In genomic region chr1:155091374-155091841, GRCm38 (mm10) we compare ENCODE assay signal across 8 mouse cellular contexts. TPM values are rescaled to one million over a fixed set of nuclear protein-coding genes. Genes with fewer than 3 reads are reported as not detected.
DNase-seq lines count a peak whose midpoint lies in the region; ATAC-seq lines count a peak whose summit lies in the region.

No protein-coding gene starts in this region.

- H3K36me3 ChIP-seq in forebrain, embryonic 12.5 days (replicated peaks), result 0 out of 2 replicates have a peak, but pooled peaks cover 3% of the 10 kb centered on the region
- H3K36me3 ChIP-seq in forebrain, embryonic 16.5 days (ENCODE audit: control insufficient read depth, insufficient read depth), result no peaks in the 10 kb centered on the region
- no peaks in the 10 kb centered on the region for H3K36me3 ChIP-seq in lung, embryonic 15.5 days
- H3K36me3 ChIP-seq in neural tube, embryonic 15.5 days, result no peaks in the 10 kb centered on the region

- DNase-seq in lung, adult 18-20 months, result no peak
- no peak for DNase-seq in yolk sac, embryonic 10.5 days (ENCODE audit: low spot score)
- DNase-seq in cerebellum, adult 11-12 months, result no peak

- no peak for ATAC-seq in forebrain, embryonic 12.5 days (ENCODE audit: low FRiP score)
- no peak for ATAC-seq in forebrain, embryonic 16.5 days
- ATAC-seq in lung, embryonic 15.5 days (ENCODE audit: borderline replicate concordance, extremely low read depth, low FRiP score, low TSS enrichment), result no peak
- ATAC-seq in hematopoietic stem cell, adult 5-6 weeks (replicated peaks in 1 of 2; ENCODE audit: insufficient read depth in 1 of 2, low FRiP score in 2 of 2, low TSS enrichment in 1 of 2, low read depth in 1 of 2, poor library complexity in 2 of 2, severe bottlenecking in 2 of 2), result peak; percentile 43 to 73; a peak in 3 of 4 replicates
- no peak for ATAC-seq in neural tube, embryonic 15.5 days (ENCODE audit: low FRiP score)

- no peak overlapping the region for H3K4me2 ChIP-seq in forebrain, embryonic 12.5 days
- no peak overlapping the region for H3K4me2 ChIP-seq in forebrain, embryonic 16.5 days (ENCODE audit: low read length)
- H3K4me2 ChIP-seq in lung, embryonic 15.5 days, result no peak overlapping the region
- H3K4me2 ChIP-seq in neural tube, embryonic 15.5 days, result no peak overlapping the region

- WGBS in forebrain, embryonic 12.5 days, result 82% methylated on average over 7 of the region's 7 CpGs
- 71% methylated on average over 7 of the region's 7 CpGs for WGBS in forebrain, embryonic 16.5 days
- WGBS in lung, embryonic 15.5 days, result 56% methylated on average over 7 of the region's 7 CpGs
- WGBS in neural tube, embryonic 15.5 days, result 62% methylated on average over 7 of the region's 7 CpGs

- no peak overlapping the region for H3K4me3 ChIP-seq in forebrain, embryonic 12.5 days (replicated peaks)
- H3K4me3 ChIP-seq in forebrain, embryonic 16.5 days (replicated peaks; ENCODE audit: low read length), result no peak overlapping the region
- no peak overlapping the region for H3K4me3 ChIP-seq in lung, embryonic 15.5 days
- H3K4me3 ChIP-seq in neural tube, embryonic 15.5 days (replicated peaks), result no peak overlapping the region

- no peak overlapping the region for H3K9ac ChIP-seq in forebrain, embryonic 12.5 days
- no peak overlapping the region for H3K9ac ChIP-seq in forebrain, embryonic 16.5 days (replicated peaks; ENCODE audit: low read depth, low read length)
- no peak overlapping the region for H3K9ac ChIP-seq in lung, embryonic 15.5 days
- H3K9ac ChIP-seq in neural tube, embryonic 15.5 days (replicated peaks), result no peak overlapping the region

- H3K27ac ChIP-seq in forebrain, embryonic 12.5 days, result peak overlapping the region; percentile 81
- no peak overlapping the region for H3K27ac ChIP-seq in forebrain, embryonic 16.5 days (ENCODE audit: low read length)
- H3K27ac ChIP-seq in lung, embryonic 15.5 days, result peak overlapping the region; percentile 93
- peak overlapping the region; percentile 71 for H3K27ac ChIP-seq in neural tube, embryonic 15.5 days (replicated peaks)

- H3K27me3 ChIP-seq in forebrain, embryonic 12.5 days, result no peaks in the 10 kb centered on the region
- no peaks in the 10 kb centered on the region for H3K27me3 ChIP-seq in forebrain, embryonic 16.5 days (replicated peaks; ENCODE audit: control insufficient read depth, insufficient read depth, low read length)
- no peaks in the 10 kb centered on the region for H3K27me3 ChIP-seq in lung, embryonic 15.5 days
- H3K27me3 ChIP-seq in neural tube, embryonic 15.5 days (replicated peaks), result no peaks in the 10 kb centered on the region

- H3K9me3 ChIP-seq in forebrain, embryonic 12.5 days, result no peaks in the 10 kb centered on the region
- H3K9me3 ChIP-seq in forebrain, embryonic 16.5 days (ENCODE audit: control insufficient read depth, low read length), result no peaks in the 10 kb centered on the region
- no peaks in the 10 kb centered on the region for H3K9me3 ChIP-seq in lung, embryonic 15.5 days
- no peaks in the 10 kb centered on the region for H3K9me3 ChIP-seq in neural tube, embryonic 15.5 days (replicated peaks)

- H3K4me1 ChIP-seq in forebrain, embryonic 12.5 days, result peaks cover 52% of the 10 kb centered on the region
- peaks cover 42% of the 10 kb centered on the region for H3K4me1 ChIP-seq in forebrain, embryonic 16.5 days (replicated peaks; ENCODE audit: control insufficient read depth, insufficient read depth, low read length)
- H3K4me1 ChIP-seq in lung, embryonic 15.5 days, result peaks cover 86% of the 10 kb centered on the region
- peaks cover 38% of the 10 kb centered on the region for H3K4me1 ChIP-seq in neural tube, embryonic 15.5 days

RNA-seq across cellular contexts. Expression of gene Ier5, which starts 8.0 kb away (rescaled TPM):
- 15.2 and 19.2 TPM in 2 replicates for polyA plus RNA-seq in forebrain, embryonic 12.5 days (2016; fragmentation: Nextera tagmentation; extraction: Ambion mirVana)
- 9.3 and 12.6 TPM in 2 replicates for polyA plus RNA-seq in forebrain, embryonic 16.5 days (2015; fragmentation: Nextera tagmentation; extraction: Ambion mirVana)
- 7.0 and 8.7 TPM in 2 replicates for polyA plus RNA-seq in lung, embryonic 15.5 days (2015; fragmentation: Nextera tagmentation; extraction: Ambion mirVana)
- 26.1 and 30.0 TPM in 2 replicates for total RNA-seq in hematopoietic stem cell, adult 5-6 weeks (2017)
- 3.9 and 4.8 TPM in 2 replicates for polyA plus RNA-seq in neural tube, embryonic 15.5 days (2015; fragmentation: Nextera tagmentation; extraction: Ambion mirVana)

RNA-seq across cellular contexts. Expression of gene Mr1, which starts 55.2 kb away (rescaled TPM):
- polyA plus RNA-seq in forebrain, embryonic 12.5 days (2016; fragmentation: Nextera tagmentation; extraction: Ambion mirVana), result 0.85 and 1.3 TPM in 2 replicates
- polyA plus RNA-seq in forebrain, embryonic 16.5 days (2015; fragmentation: Nextera tagmentation; extraction: Ambion mirVana), result 0.92 and 1.5 TPM in 2 replicates
- 12.1 and 12.3 TPM in 2 replicates for polyA plus RNA-seq in lung, embryonic 15.5 days (2015; fragmentation: Nextera tagmentation; extraction: Ambion mirVana)
- 19.7 and 22.7 TPM in 2 replicates for total RNA-seq in hematopoietic stem cell, adult 5-6 weeks (2017)
- polyA plus RNA-seq in neural tube, embryonic 15.5 days (2015; fragmentation: Nextera tagmentation; extraction: Ambion mirVana), result 1.6 and 3.0 TPM in 2 replicates

Comparison
In these comparisons a context has a peak if more than half of its experiments do, and no peak if none do; other contexts are left out.
1. ATAC-seq: peak in hematopoietic stem cell, adult 5-6 weeks (2 of 2); none in forebrain, embryonic 12.5 days (single experiment), forebrain, embryonic 16.5 days (single experiment), lung, embryonic 15.5 days (single experiment) and neural tube, embryonic 15.5 days (single experiment).